ENCODE assay signal across 13 mouse cellular contexts in genomic region chr6:112928841-112929240, GRCm38 (mm10). TPM values are rescaled to one million over a fixed set of nuclear protein-coding genes. Genes with fewer than 3 reads are reported as not detected.
DNase-seq lines count a peak whose midpoint lies in the region; ATAC-seq and TF ChIP-seq lines count a peak whose summit lies in the region.
"Had no signal": no experiment of that assay in that cellular context is flagged by ENCODE, and none has a peak within 500 bp of the region (broad histone marks: within the 10 kb centered on the region; RNA-seq: fewer than 3 reads in every experiment).

No protein-coding gene starts in this region.

- no peak overlapping the region for H3K4me3 ChIP-seq in hindbrain, embryonic 12.5 days
- H3K4me3 ChIP-seq in hindbrain, embryonic 10.5 days, result no peak overlapping the region
- H3K4me3 ChIP-seq in midbrain, embryonic 15.5 days, result no peak overlapping the region
- no peak overlapping the region for H3K4me3 ChIP-seq in kidney, embryonic 14.5 days (ENCODE audit: low read length)
- H3K4me3 ChIP-seq: embryonic facial prominence, embryonic 13.5 days had no signal

- WGBS in hindbrain, embryonic 12.5 days, result 69% methylated on average over 6 of the region's 6 CpGs
- WGBS in hindbrain, embryonic 10.5 days, result 85% methylated on average over 6 of the region's 6 CpGs
- WGBS in midbrain, embryonic 15.5 days, result 72% methylated on average over 6 of the region's 6 CpGs
- WGBS in kidney, embryonic 14.5 days, result 84% methylated on average over 6 of the region's 6 CpGs

- DNase-seq in hindbrain, embryonic 10.5 days (ENCODE audit: low spot score), result no peak
- DNase-seq in right cerebral cortex, postnatal 4 days, result peak; percentile 43
- no peak for DNase-seq in right cerebral cortex, postnatal 10 days (ENCODE audit: low spot score in 2 of 2)
- DNase-seq in brain, embryonic 14.5 days (ENCODE audit: low read depth), result peak; percentile 52
- no peak for DNase-seq in ovary, postnatal 36 days (ENCODE audit: low spot score)
- DNase-seq: heart, adult 11 months; kidney, adult 18-20 months; lung, postnatal 10 days had no signal

- no peaks in the 10 kb centered on the region for H3K27me3 ChIP-seq in hindbrain, embryonic 12.5 days
- no peaks in the 10 kb centered on the region for H3K27me3 ChIP-seq in hindbrain, embryonic 10.5 days (ENCODE audit: insufficient read depth, poor library complexity, severe bottlenecking)
- no peaks in the 10 kb centered on the region for H3K27me3 ChIP-seq in midbrain, embryonic 15.5 days (replicated peaks)
- H3K27me3 ChIP-seq in kidney, embryonic 14.5 days (ENCODE audit: control insufficient read depth, insufficient read depth, low read length), result no peaks in the 10 kb centered on the region
- H3K27me3 ChIP-seq: embryonic facial prominence, embryonic 13.5 days had no signal

- H3K4me2 ChIP-seq in hindbrain, embryonic 12.5 days (replicated peaks), result no peak overlapping the region
- no peak overlapping the region for H3K4me2 ChIP-seq in midbrain, embryonic 15.5 days
- no peak overlapping the region for H3K4me2 ChIP-seq in kidney, embryonic 14.5 days (replicated peaks; ENCODE audit: low read depth, low read length)
- H3K4me2 ChIP-seq: embryonic facial prominence, embryonic 13.5 days; liver, embryonic 11.5 days had no signal

- no peak for TF ChIP-seq CTCF in brain, embryonic 14.5 days (IDR thresholded peaks at IDR 0.05; ENCODE audit: borderline replicate concordance, extremely low read depth, insufficient read depth, insufficient read length)

- H3K36me3 ChIP-seq in hindbrain, embryonic 12.5 days, result no peaks in the 10 kb centered on the region
- peaks cover 46% of the 10 kb centered on the region for H3K36me3 ChIP-seq in hindbrain, embryonic 10.5 days
- no peaks in the 10 kb centered on the region for H3K36me3 ChIP-seq in midbrain, embryonic 15.5 days (replicated peaks)
- H3K36me3 ChIP-seq in kidney, embryonic 14.5 days (ENCODE audit: control insufficient read depth, insufficient read depth, low read length), result no peaks in the 10 kb centered on the region
- H3K36me3 ChIP-seq: embryonic facial prominence, embryonic 13.5 days had no signal

- H3K9me3 ChIP-seq in hindbrain, embryonic 12.5 days (replicated peaks), result no peaks in the 10 kb centered on the region
- H3K9me3 ChIP-seq in hindbrain, embryonic 10.5 days, result no peaks in the 10 kb centered on the region
- H3K9me3 ChIP-seq in midbrain, embryonic 15.5 days, result no peaks in the 10 kb centered on the region
- no peaks in the 10 kb centered on the region for H3K9me3 ChIP-seq in kidney, embryonic 14.5 days (ENCODE audit: control insufficient read depth, low read length)
- H3K9me3 ChIP-seq: embryonic facial prominence, embryonic 13.5 days had no signal

- 0 out of 2 replicates have a peak overlapping the region, but pooled peaks have one; percentile 76 for H3K27ac ChIP-seq in hindbrain, embryonic 12.5 days
- no peak overlapping the region for H3K27ac ChIP-seq in hindbrain, embryonic 10.5 days
- H3K27ac ChIP-seq in midbrain, embryonic 15.5 days, result peak overlapping the region; percentile 11; the same call in 1 of the 2 replicates
- H3K27ac ChIP-seq in kidney, embryonic 14.5 days (ENCODE audit: low read depth, low read length), result no peak overlapping the region
- H3K27ac ChIP-seq: embryonic facial prominence, embryonic 13.5 days had no signal

- peaks cover 88% of the 10 kb centered on the region for H3K4me1 ChIP-seq in hindbrain, embryonic 12.5 days
- H3K4me1 ChIP-seq in hindbrain, embryonic 10.5 days (replicated peaks), result peaks cover 95% of the 10 kb centered on the region
- H3K4me1 ChIP-seq in midbrain, embryonic 15.5 days, result peaks cover 97% of the 10 kb centered on the region
- 0 out of 2 replicates have a peak, but pooled peaks cover 4% of the 10 kb centered on the region for H3K4me1 ChIP-seq in kidney, embryonic 14.5 days (ENCODE audit: control insufficient read depth, insufficient read depth, low read length)

- H3K9ac ChIP-seq in hindbrain, embryonic 12.5 days, result no peak overlapping the region
- H3K9ac ChIP-seq in midbrain, embryonic 15.5 days, result no peak overlapping the region
- no peak overlapping the region for H3K9ac ChIP-seq in kidney, embryonic 14.5 days (ENCODE audit: low read depth, low read length)
- H3K9ac ChIP-seq: embryonic facial prominence, embryonic 13.5 days had no signal

- no peak for ATAC-seq in hindbrain, embryonic 12.5 days (ENCODE audit: low FRiP score)
- no peak for ATAC-seq in midbrain, embryonic 15.5 days (replicated peaks)
- no peak for ATAC-seq in kidney, embryonic 14.5 days (ENCODE audit: low FRiP score, low TSS enrichment)

- TF ChIP-seq POLR2A in brain, embryonic 14.5 days (IDR thresholded peaks at IDR 0.05; ENCODE audit: borderline replicate concordance, extremely low read depth, insufficient read depth, insufficient read length, poor library complexity, severe bottlenecking), result no peak

RNA-seq across cellular contexts. Expression of gene Srgap3, which starts 18.2 kb away (rescaled TPM):
- polyA plus RNA-seq in hindbrain, embryonic 12.5 days (2016; fragmentation: Nextera tagmentation; extraction: Ambion mirVana), result 44.8 and 48.9 TPM in 2 replicates
- polyA plus RNA-seq in hindbrain, embryonic 10.5 days (2016; fragmentation: Nextera tagmentation; extraction: Ambion mirVana), result 28.0 and 34.7 TPM in 2 replicates
- 61.0 and 112 TPM in 2 replicates for polyA plus RNA-seq in brain, embryonic 14.5 days (2012; rRNA removed)
- polyA plus RNA-seq in midbrain, embryonic 15.5 days (2015; fragmentation: Nextera tagmentation; extraction: Ambion mirVana), result 39.7 and 44.6 TPM in 2 replicates
- 4.6 and 6.9 TPM in 2 replicates for polyA plus RNA-seq in kidney, embryonic 14.5 days (2014; fragmentation: Nextera tagmentation; extraction: Ambion mirVana)

Comparison
In these comparisons a context has a peak if more than half of its experiments do, and no peak if none do; other contexts are left out.
1. H3K27ac ChIP-seq: peak in hindbrain, embryonic 12.5 days (single experiment) and midbrain, embryonic 15.5 days (single experiment); none in hindbrain, embryonic 10.5 days (single experiment) and kidney, embryonic 14.5 days (single experiment).
2. DNase-seq: peak in right cerebral cortex, postnatal 4 days (single experiment) and brain, embryonic 14.5 days (single experiment); none in hindbrain, embryonic 10.5 days (single experiment), right cerebral cortex, postnatal 10 days (0 of 2) and ovary, postnatal 36 days (single experiment).